Mouse (Mus musculus): Measurements from ENCODE around the gene Ctc1. TPM values are rescaled to one million over a fixed set of nuclear protein-coding genes. Genes with fewer than 3 reads are reported as not detected.
"Not testable (repeated sequence)": the region's sequence is repeated elsewhere in the genome, so short reads cannot be mapped to it uniquely, and the experiment has no call there.

The Ctc1 gene
- 67.0 and 73.5 TPM in 2 replicates for polyA plus RNA-seq (2015; fragmentation: Nextera tagmentation; extraction: Ambion mirVana)

- 3% methylated on average over 38 of the region's 38 CpGs for WGBS
- ATAC-seq (replicated peaks): peak; percentile 95
- H3K27me3 ChIP-seq (replicated peaks): no peaks in the 10 kb centered on the region
- no peaks in the 10 kb centered on the region for H3K36me3 ChIP-seq (replicated peaks)
- peak within 1 kb of the TSS; percentile 93 for H3K27ac ChIP-seq
- H3K4me2 ChIP-seq: peak within 1 kb of the TSS; percentile 67
- H3K4me1 ChIP-seq: peaks cover 26% of the 10 kb centered on the region
- peak within 1 kb of the TSS; percentile 68 for H3K4me3 ChIP-seq
- peak within 1 kb of the TSS; percentile 86 for H3K9ac ChIP-seq
- no peaks in the 10 kb centered on the region for H3K9me3 ChIP-seq
Measured at GRCm38 (mm10) chr11:69015644-69016441, at the start of gene Ctc1. TSS of gene Ctc1 (plus strand) at chr11:69015911.

- no peak overlapping the region for H3K27ac ChIP-seq
- no peaks in the 10 kb centered on the region for H3K9me3 ChIP-seq
- no peak overlapping the region for H3K9ac ChIP-seq
- H3K4me2 ChIP-seq: no peak overlapping the region; the same call in 1 of the 2 replicates
- H3K4me3 ChIP-seq: no peak overlapping the region
- H3K27me3 ChIP-seq (replicated peaks): no peaks in the 10 kb centered on the region
- no peak for ATAC-seq (replicated peaks)
- H3K4me1 ChIP-seq: peaks cover 11% of the 10 kb centered on the region
- no peaks in the 10 kb centered on the region for H3K36me3 ChIP-seq (replicated peaks)
- 60% methylated on average over 1 of the region's 1 CpGs for WGBS
Measured at GRCm38 (mm10) chr11:68966554-68966953, 49.2 kb upstream of the Ctc1 start.

- peak; percentile 97 for ATAC-seq (replicated peaks)
- Histone ChIP-seq H3K4me2 (peak within 1 kb of the TSS; percentile 81), H3K27ac (peak within 1 kb of the TSS; percentile 40), H3K4me3 (peak within 1 kb of the TSS; percentile 50), H3K36me3 (replicated peaks) (no peaks in the 10 kb centered on the region), H3K9ac (peak within 1 kb of the TSS; percentile 60), H3K4me1 (peaks cover 12% of the 10 kb centered on the region), H3K9me3 (no peaks in the 10 kb centered on the region), H3K27me3 (replicated peaks) (no peaks in the 10 kb centered on the region; the same call in 1 of the 2 replicates)
- 1% methylated on average over 50 of the region's 50 CpGs for WGBS
Measured at GRCm38 (mm10) chr11:68967337-68968282, 48.1 kb upstream of the Ctc1 start, which contains the start of gene Slc25a35. TSS of gene Slc25a35 (plus strand) at chr11:68968131.

GRCm38 (mm10) chr11:68968752-68969151, 47.0 kb upstream of the Ctc1 start:
- peak overlapping the region; percentile 81; the same call in 1 of the 2 replicates for H3K4me2 ChIP-seq
- 0 out of 2 replicates have a peak overlapping the region, but pooled peaks have one; percentile 60 for H3K9ac ChIP-seq
- no peaks in the 10 kb centered on the region; the same call in 1 of the 2 replicates for H3K27me3 ChIP-seq (replicated peaks)
- WGBS: 82% methylated on average over 11 of the region's 11 CpGs
- H3K27ac ChIP-seq: no peak overlapping the region
- ATAC-seq (replicated peaks): no peak
- H3K36me3 ChIP-seq (replicated peaks): no peaks in the 10 kb centered on the region
- H3K4me3 ChIP-seq: no peak overlapping the region
- H3K9me3 ChIP-seq: no peaks in the 10 kb centered on the region
- peaks cover 18% of the 10 kb centered on the region for H3K4me1 ChIP-seq

GRCm38 (mm10) chr11:68970232-68970631, 45.5 kb upstream of the Ctc1 start:
- Histone ChIP-seq H3K9ac (no peak overlapping the region), H3K4me1 (peaks cover 22% of the 10 kb centered on the region), H3K9me3 (no peaks in the 10 kb centered on the region), H3K27ac (no peak overlapping the region), H3K4me3 (no peak overlapping the region), H3K36me3 (replicated peaks) (no peaks in the 10 kb centered on the region), H3K4me2 (no peak overlapping the region), H3K27me3 (replicated peaks) (no peaks in the 10 kb centered on the region; the same call in 1 of the 2 replicates)
- 71% methylated on average over 4 of the region's 4 CpGs for WGBS
- ATAC-seq (replicated peaks): no peak

- ATAC-seq (replicated peaks): peak; percentile 86
Measured at GRCm38 (mm10) chr11:68973250-68974058, 42.3 kb upstream of the Ctc1 start.

GRCm38 (mm10) chr11:68974059-68974450, 41.7 kb upstream of the Ctc1 start:
- 24% methylated on average over 6 of the region's 6 CpGs for WGBS
- Histone ChIP-seq H3K9me3 (no peaks in the 10 kb centered on the region), H3K4me1 (peaks cover 11% of the 10 kb centered on the region), H3K27ac (no peak overlapping the region), H3K9ac (no peak overlapping the region), H3K36me3 (replicated peaks) (no peaks in the 10 kb centered on the region), H3K4me3 (peak overlapping the region; percentile 44), H3K4me2 (peak overlapping the region; percentile 79), H3K27me3 (replicated peaks) (no peaks in the 10 kb centered on the region; the same call in 1 of the 2 replicates)
- no peak for ATAC-seq (replicated peaks)

More at GRCm38 (mm10) chr11:68973250-68974058, 42.3 kb upstream of the Ctc1 start:
- not testable (repeated sequence) for H3K27ac ChIP-seq; H3K27me3 ChIP-seq (replicated peaks); H3K9me3 ChIP-seq; H3K36me3 ChIP-seq (replicated peaks)
- Histone ChIP-seq H3K4me2 (peak overlapping the region; percentile 79), H3K4me3 (peak overlapping the region; percentile 44), H3K9ac (peak overlapping the region; percentile 12; the same call in 1 of the 2 replicates), H3K4me1 (peaks cover 13% of the 10 kb centered on the region)
- under 1% methylated on average over 38 of the region's 38 CpGs for WGBS

- no peak within 1 kb of the TSS for H3K9ac ChIP-seq
- peak within 1 kb of the TSS; percentile 79 for H3K4me2 ChIP-seq
- peaks cover 11% of the 10 kb centered on the region for H3K4me1 ChIP-seq
- H3K36me3 ChIP-seq (replicated peaks): no peaks in the 10 kb centered on the region
- no peaks in the 10 kb centered on the region; the same call in 1 of the 2 replicates for H3K27me3 ChIP-seq (replicated peaks)
- 79% methylated on average over 7 of the region's 7 CpGs for WGBS
- H3K9me3 ChIP-seq: no peaks in the 10 kb centered on the region
- ATAC-seq (replicated peaks): no peak
- H3K4me3 ChIP-seq: peak within 1 kb of the TSS; percentile 44; the same call in 1 of the 2 replicates
- no peak within 1 kb of the TSS for H3K27ac ChIP-seq
Measured at GRCm38 (mm10) chr11:68975085-68975484, 40.6 kb upstream of the Ctc1 start, which contains the start of gene Rangrf. TSS of gene Rangrf (minus strand) at chr11:68975185.

- Histone ChIP-seq H3K27me3 (replicated peaks) (no peaks in the 10 kb centered on the region; the same call in 1 of the 2 replicates), H3K4me1 (peaks cover 11% of the 10 kb centered on the region), H3K27ac (no peak overlapping the region), H3K9me3 (no peaks in the 10 kb centered on the region), H3K4me2 (no peak overlapping the region), H3K4me3 (no peak overlapping the region), H3K36me3 (replicated peaks) (no peaks in the 10 kb centered on the region), H3K9ac (no peak overlapping the region)
- 100% methylated on average over 1 of the region's 1 CpGs for WGBS
- no peak for ATAC-seq (replicated peaks)
Measured at GRCm38 (mm10) chr11:68975601-68976000, 40.1 kb upstream of the Ctc1 start.

- WGBS: 72% methylated on average over 5 of the region's 5 CpGs
- no peak for ATAC-seq (replicated peaks)
- H3K36me3 ChIP-seq (replicated peaks): no peaks in the 10 kb centered on the region
Measured at GRCm38 (mm10) chr11:68979320-68979733, 36.4 kb upstream of the Ctc1 start.

GRCm38 (mm10) chr11:68980919-68981318, 34.8 kb upstream of the Ctc1 start:
- Histone ChIP-seq H3K9me3 (no peaks in the 10 kb centered on the region), H3K4me2 (no peak overlapping the region)
- 82% methylated on average over 3 of the region's 3 CpGs for WGBS

More at GRCm38 (mm10) chr11:68979320-68979733, 36.4 kb upstream of the Ctc1 start:
- Histone ChIP-seq H3K4me1 (no peaks in the 10 kb centered on the region), H3K9me3 (no peaks in the 10 kb centered on the region), H3K4me2 (no peak overlapping the region), H3K27me3 (replicated peaks) (no peaks in the 10 kb centered on the region), H3K27ac (no peak overlapping the region), H3K4me3 (no peak overlapping the region), H3K9ac (no peak overlapping the region)

More at GRCm38 (mm10) chr11:68980919-68981318, 34.8 kb upstream of the Ctc1 start:
- Histone ChIP-seq H3K9ac (no peak overlapping the region), H3K4me1 (no peaks in the 10 kb centered on the region), H3K4me3 (no peak overlapping the region), H3K27me3 (replicated peaks) (no peaks in the 10 kb centered on the region), H3K36me3 (replicated peaks) (no peaks in the 10 kb centered on the region), H3K27ac (no peak overlapping the region)
- ATAC-seq (replicated peaks): no peak
